Comparison of ENCODE assay signal across 8 mouse cellular contexts in the genomic region with DNA sequence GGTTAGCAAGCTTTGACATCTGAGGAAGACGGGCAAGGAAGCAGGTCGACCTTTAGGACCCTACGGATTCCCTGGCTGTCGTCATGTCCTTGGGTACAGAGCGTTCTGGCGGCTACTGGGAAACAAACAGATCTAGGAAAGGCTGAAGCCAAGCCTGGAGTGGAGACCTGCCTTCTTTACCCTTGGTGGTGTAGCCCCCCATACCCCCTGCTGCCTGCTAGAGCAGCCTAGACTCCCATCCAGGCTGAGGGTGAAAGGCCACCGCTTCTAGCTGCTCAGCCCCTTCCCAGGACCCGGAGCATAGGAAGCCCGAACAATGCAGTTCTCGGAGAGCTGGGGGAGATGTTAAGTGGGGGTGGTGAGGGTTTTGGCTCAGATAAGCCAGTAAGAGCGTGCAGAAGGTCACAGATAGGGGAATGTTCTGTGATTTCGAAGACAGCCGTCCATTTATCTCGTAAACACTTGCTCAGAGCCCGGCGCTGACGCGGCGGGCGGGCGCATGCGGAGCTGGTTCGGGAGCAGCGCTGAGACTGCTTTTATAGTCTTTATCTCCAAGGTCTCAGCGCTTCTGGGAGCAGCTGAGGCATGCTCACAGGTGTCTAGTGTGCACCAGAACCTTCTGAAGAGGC. TPM values are rescaled to one million over a fixed set of nuclear protein-coding genes. Genes with fewer than 3 reads are reported as not detected.
DNase-seq lines count a peak whose midpoint lies in the region; ATAC-seq lines count a peak whose summit lies in the region.

No protein-coding gene starts in this region.

- no peaks in the 10 kb centered on the region for H3K27me3 ChIP-seq in embryonic facial prominence, embryonic 12.5 days
- H3K27me3 ChIP-seq in liver, embryonic 12.5 days (replicated peaks), result peaks cover 36% of the 10 kb centered on the region

- no peaks in the 10 kb centered on the region for H3K36me3 ChIP-seq in embryonic facial prominence, embryonic 12.5 days
- H3K36me3 ChIP-seq in liver, embryonic 12.5 days, result no peaks in the 10 kb centered on the region

- peaks cover 37% of the 10 kb centered on the region for H3K4me1 ChIP-seq in embryonic facial prominence, embryonic 12.5 days
- peaks cover 41% of the 10 kb centered on the region for H3K4me1 ChIP-seq in liver, embryonic 12.5 days

- peak overlapping the region; percentile 88 for H3K27ac ChIP-seq in embryonic facial prominence, embryonic 12.5 days
- no peak overlapping the region for H3K27ac ChIP-seq in liver, embryonic 12.5 days

- no peaks in the 10 kb centered on the region for H3K9me3 ChIP-seq in embryonic facial prominence, embryonic 12.5 days
- 0 out of 2 replicates have a peak, but pooled peaks cover 5% of the 10 kb centered on the region for H3K9me3 ChIP-seq in liver, embryonic 12.5 days (replicated peaks)

- DNase-seq in 3134 (ENCODE audit: extremely low read depth, insufficient read length, low spot score), result peak; percentile 35
- peak; percentile 52 for DNase-seq in adrenal gland, postnatal 25 days
- peak; percentile 89 to 90 for DNase-seq in heart, adult 9 months (ENCODE audit: low spot score in 2 of 2)
- peak; percentile 48 to 78 for DNase-seq in kidney, adult 8-10 months
- peak; percentile 63 to 80 for DNase-seq in thymus, adult 18-20 months

- H3K4me2 ChIP-seq in embryonic facial prominence, embryonic 12.5 days (replicated peaks), result peak overlapping the region; percentile 67
- peak overlapping the region; percentile 62 for H3K4me2 ChIP-seq in liver, embryonic 12.5 days

- WGBS in embryonic facial prominence, embryonic 12.5 days, result under 1% methylated on average over 25 of the region's 25 CpGs
- WGBS in liver, embryonic 12.5 days (ENCODE audit: insufficient replicate concordance), result under 1% methylated on average over 25 of the region's 25 CpGs

- H3K4me3 ChIP-seq in embryonic facial prominence, embryonic 12.5 days, result peak overlapping the region; percentile 50
- H3K4me3 ChIP-seq in liver, embryonic 12.5 days, result peak overlapping the region; percentile 41

- peak overlapping the region; percentile 79 for H3K9ac ChIP-seq in embryonic facial prominence, embryonic 12.5 days
- peak overlapping the region; percentile 40 for H3K9ac ChIP-seq in liver, embryonic 12.5 days

- ATAC-seq in embryonic facial prominence, embryonic 12.5 days (ENCODE audit: insufficient number of reproducible peaks, insufficient read depth, low FRiP score, low TSS enrichment), result 0 out of 2 replicates have a peak, but pooled peaks have one; percentile 10
- ATAC-seq in liver, embryonic 12.5 days, result peak; percentile 81
- ATAC-seq in monocyte, adult 5-6 weeks (replicated peaks; ENCODE audit: insufficient number of reproducible peaks, low FRiP score, low TSS enrichment, poor library complexity, severe bottlenecking), result peak; percentile 61

RNA-seq across cellular contexts. Expression of a gene that starts 18.3 kb away (rescaled TPM):
- total RNA-seq in adrenal gland, postnatal 25 days (2021), result 35.7 and 57.7 TPM in 2 replicates
- 81.2 and 92.3 TPM in 2 replicates for polyA plus RNA-seq in embryonic facial prominence, embryonic 12.5 days (2016; fragmentation: Nextera tagmentation; extraction: Ambion mirVana)
- 5.4 and 6.9 TPM in 2 replicates for polyA plus RNA-seq in liver, embryonic 12.5 days (2016; fragmentation: Nextera tagmentation; extraction: Ambion mirVana)
- total RNA-seq in monocyte, adult 5-6 weeks (2017), result 29.5 to 34.2 TPM (median 34.2 TPM) in 3 replicates

RNA-seq across cellular contexts. Expression of a gene that starts 32.7 kb away (rescaled TPM):
- total RNA-seq in adrenal gland, postnatal 25 days (2021), result 28.8 and 33.8 TPM in 2 replicates
- polyA plus RNA-seq in embryonic facial prominence, embryonic 12.5 days (2016; fragmentation: Nextera tagmentation; extraction: Ambion mirVana), result 41.8 and 41.9 TPM in 2 replicates
- 22.6 and 23.4 TPM in 2 replicates for polyA plus RNA-seq in liver, embryonic 12.5 days (2016; fragmentation: Nextera tagmentation; extraction: Ambion mirVana)
- total RNA-seq in monocyte, adult 5-6 weeks (2017), result 13.0 to 19.4 TPM (median 18.4 TPM) in 3 replicates

RNA-seq across cellular contexts. Expression of a gene that starts 33.0 kb away (rescaled TPM):
- 64.1 and 67.8 TPM in 2 replicates for total RNA-seq in adrenal gland, postnatal 25 days (2021)
- 125 TPM in 2 replicates for polyA plus RNA-seq in embryonic facial prominence, embryonic 12.5 days (2016; fragmentation: Nextera tagmentation; extraction: Ambion mirVana)
- 55.3 and 63.1 TPM in 2 replicates for polyA plus RNA-seq in liver, embryonic 12.5 days (2016; fragmentation: Nextera tagmentation; extraction: Ambion mirVana)
- 69.0 to 89.0 TPM (median 82.7 TPM) in 3 replicates for total RNA-seq in monocyte, adult 5-6 weeks (2017)

Comparison
In these comparisons a context has a peak if more than half of its experiments do, and no peak if none do; other contexts are left out.
1. DNase-seq: peak in every context shown above with its lines; median percentile 90 in heart, adult 9 months; 72 in thymus, adult 18-20 months; 63 in kidney, adult 8-10 months; 52 in adrenal gland, postnatal 25 days; 35 in 3134.
2. ATAC-seq: peak in every context shown above with its lines; median percentile 81 in liver, embryonic 12.5 days; 61 in monocyte, adult 5-6 weeks; 10 in embryonic facial prominence, embryonic 12.5 days.